Mouse (Mus musculus) bone marrow, adult 2 months (tissue): Measurements from ENCODE around the gene Tnip2.

Source experiments
- CTCF ChIP-seq: fragments of 200-500 bp; IDR thresholded peaks from 2 replicates; pipeline ENCODE4 v1.5.1; 2011; ENCODE audit warnings: low read length, control low read depth; ENCODE audit not compliant: control insufficient read depth, insufficient read depth
- POLR2A ChIP-seq: fragments of 200-500 bp; IDR thresholded peaks from 2 replicates; pipeline ENCODE4 v1.6.1; 2011; ENCODE audit warnings: low read depth, mild to moderate bottlenecking, control low read depth, low read length, borderline replicate concordance; ENCODE audit not compliant: control insufficient read depth

- TF ChIP-seq POLR2A = peak; percentile 71; the same call in 1 of the 2 replicates
- no peak for TF ChIP-seq CTCF
Observed at GRCm38 (mm10) chr5:34543114-34543513, 29.3 kb upstream of the Tnip2 start.
